8 mouse cellular contexts compared by ENCODE assay signal in the genomic region with DNA sequence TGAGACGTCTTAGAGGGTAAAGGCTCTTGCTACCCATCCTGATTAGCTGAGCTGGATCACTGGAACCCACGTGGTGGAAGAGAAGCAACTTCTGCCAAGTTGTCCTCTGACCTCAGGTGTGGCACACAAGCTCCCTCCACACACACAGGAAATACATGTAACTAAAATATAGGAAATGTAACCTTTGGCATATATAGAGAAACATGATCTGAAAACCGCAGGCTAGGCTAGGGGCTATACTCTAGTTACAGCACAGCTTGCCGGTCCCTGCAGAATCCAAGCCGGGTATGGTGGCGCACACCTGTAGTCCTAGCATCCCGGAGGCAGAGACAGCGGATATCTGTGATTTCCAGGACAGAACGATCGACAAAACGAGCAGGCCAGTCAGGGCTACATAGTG. TPM values are rescaled to one million over a fixed set of nuclear protein-coding genes. Genes with fewer than 3 reads are reported as not detected.
DNase-seq lines count a peak whose midpoint lies in the region; ATAC-seq and TF ChIP-seq lines count a peak whose summit lies in the region.

No protein-coding gene starts in this region.

- no peaks in the 10 kb centered on the region for H3K27me3 ChIP-seq in MEL (ENCODE audit: control insufficient read depth in 1 of 2, insufficient read depth in 2 of 2, low read length in 2 of 2)
- H3K27me3 ChIP-seq in forebrain, embryonic 10.5 days (ENCODE audit: poor library complexity, severe bottlenecking): no peaks in the 10 kb centered on the region
- H3K27me3 ChIP-seq in limb, embryonic 12.5 days: no peaks in the 10 kb centered on the region

- ATAC-seq in limb, embryonic 12.5 days (ENCODE audit: insufficient number of reproducible peaks, insufficient read depth, low FRiP score, low TSS enrichment, low read depth): peak; percentile 54

- no peak for TF ChIP-seq CTCF in MEL (IDR thresholded peaks at IDR 0.05 in 2 of 3, conservative IDR thresholded peaks at IDR 0.05 in 1 of 3; ENCODE audit: control insufficient read depth in 1 of 3, insufficient read depth in 1 of 3, low read depth in 2 of 3, low read length in 3 of 3, poor library complexity in 1 of 3, severe bottlenecking in 1 of 3)

- H3K27ac ChIP-seq in MEL (ENCODE audit: control insufficient read depth, low read depth, low read length): peak overlapping the region; percentile 97
- peak overlapping the region; percentile 93 for H3K27ac ChIP-seq in forebrain, embryonic 10.5 days
- peak overlapping the region; percentile 92 for H3K27ac ChIP-seq in limb, embryonic 12.5 days

- no peaks in the 10 kb centered on the region for H3K9me3 ChIP-seq in MEL (replicated peaks; ENCODE audit: insufficient read depth, low read length)
- H3K9me3 ChIP-seq in forebrain, embryonic 10.5 days: no peaks in the 10 kb centered on the region
- no peaks in the 10 kb centered on the region for H3K9me3 ChIP-seq in limb, embryonic 12.5 days

- peaks cover 8 to 62% of the 10 kb centered on the region in 2 experiments for H3K36me3 ChIP-seq in MEL (ENCODE audit: control insufficient read depth in 1 of 2, insufficient read depth in 2 of 2, low read length in 2 of 2)
- H3K36me3 ChIP-seq in forebrain, embryonic 10.5 days (replicated peaks): peaks cover 27% of the 10 kb centered on the region
- H3K36me3 ChIP-seq in limb, embryonic 12.5 days: peaks cover 22% of the 10 kb centered on the region

- peak; percentile 26 for DNase-seq in kidney, adult 11 months
- no peak for DNase-seq in kidney, postnatal 14 days
- peak; percentile 74 for DNase-seq in MEL (ENCODE audit: low read depth, low spot score)
- DNase-seq in forebrain, embryonic 10.5 days (ENCODE audit: extremely low spot score, low spot score): no peak
- peak; percentile 10 for DNase-seq in skeletal muscle tissue, adult 2 months (ENCODE audit: low read depth, low spot score)
- DNase-seq in thymus, postnatal 0 days (ENCODE audit: low spot score): no peak
- no peak for DNase-seq in right cerebral cortex, postnatal 10 days (ENCODE audit: low spot score in 2 of 2)

- TF ChIP-seq RAD21 in MEL (IDR thresholded peaks at IDR 0.05; ENCODE audit: low read depth, low read length): no peak

- peaks cover 25 to 40% of the 10 kb centered on the region in 2 experiments for H3K4me1 ChIP-seq in MEL (ENCODE audit: control insufficient read depth in 1 of 2, insufficient read depth in 2 of 2, low read length in 2 of 2)
- H3K4me1 ChIP-seq in forebrain, embryonic 10.5 days: peaks cover 27% of the 10 kb centered on the region
- H3K4me1 ChIP-seq in limb, embryonic 12.5 days (replicated peaks): peaks cover 16% of the 10 kb centered on the region

- peak overlapping the region; percentile 88 for H3K4me2 ChIP-seq in limb, embryonic 12.5 days

- TF ChIP-seq EP300 in MEL (IDR thresholded peaks at IDR 0.05; ENCODE audit: low read depth in 1 of 2, low read length in 2 of 2): no peak; a peak in 1 of 4 replicates

- peak overlapping the region; percentile 89 for H3K9ac ChIP-seq in MEL (ENCODE audit: control insufficient read depth, low read depth, low read length, poor library complexity, severe bottlenecking)
- peak overlapping the region; percentile 73 for H3K9ac ChIP-seq in limb, embryonic 12.5 days (replicated peaks)

- peaks cover 36% of the 10 kb centered on the region for H3K79me2 ChIP-seq in MEL (ENCODE audit: control insufficient read depth, insufficient read depth, low read length, poor library complexity)

- 1% methylated on average over 11 of the region's 11 CpGs for WGBS in forebrain, embryonic 10.5 days
- WGBS in limb, embryonic 12.5 days: 1% methylated on average over 11 of the region's 11 CpGs

- TF ChIP-seq POLR2A in MEL (IDR thresholded peaks at IDR 0.05; ENCODE audit: control insufficient read depth in 1 of 2, insufficient read depth in 1 of 2, low read depth in 1 of 2, low read length in 2 of 2, poor library complexity in 1 of 2): peak; percentile 13 to 51; a peak in 3 of 4 replicates

- peak overlapping the region; percentile 74 to 82 for H3K4me3 ChIP-seq in MEL (ENCODE audit: control insufficient read depth in 1 of 2, insufficient read depth in 1 of 2, low read depth in 2 of 2, low read length in 2 of 2)
- peak overlapping the region; percentile 78 for H3K4me3 ChIP-seq in forebrain, embryonic 10.5 days
- H3K4me3 ChIP-seq in limb, embryonic 12.5 days (replicated peaks): peak overlapping the region; percentile 84

TF ChIP-seq in MEL, 35 proteins besides CTCF, POLR2A, EP300 and RAD21:
- TF ChIP-seq MXI1 (IDR thresholded peaks at IDR 0.05; ENCODE audit: low read depth, low read length) (peak; percentile 74; the same call in 1 of the 2 replicates), SMC3 (IDR thresholded peaks at IDR 0.05; ENCODE audit: low read depth, low read length) (no peak), MYC (IDR thresholded peaks at IDR 0.05; ENCODE audit: low read depth, low read length) (peak; percentile 82), CHD1 (IDR thresholded peaks at IDR 0.05; ENCODE audit: low read depth, low read length) (peak; percentile 92; the same call in 1 of the 2 replicates), USF1 (IDR thresholded peaks at IDR 0.05; ENCODE audit: low read depth, low read length) (peak; percentile 53)
TF ChIP-seq in MEL: peak in this region for 4.

RNA-seq across cellular contexts. Expression of a gene that starts 0.5 kb away (rescaled TPM):
- total RNA-seq in MEL (2012; rRNA removed): 89.1 and 95.7 TPM in 2 replicates
- 100 to 1,000 TPM in 1 of 2 experiments, 10 to 100 TPM in 1; 74.8 to 158 TPM for polyA plus RNA-seq in MEL (2012; ENCODE audit: insufficient read depth in 1 of 2, insufficient read length in 2 of 2, low read depth in 1 of 2, low replicate concordance in 2 of 2, missing spikeins in 1 of 2)
- polyA plus RNA-seq in forebrain, embryonic 10.5 days (2016; fragmentation: Nextera tagmentation; extraction: Ambion mirVana): 75.2 and 81.4 TPM in 2 replicates
- 44.4 and 49.7 TPM in 2 replicates for polyA plus RNA-seq in limb, embryonic 12.5 days (2016; fragmentation: Nextera tagmentation; extraction: Ambion mirVana)
- polyA plus RNA-seq in thymus, postnatal 0 days (2015; fragmentation: Nextera tagmentation; extraction: Ambion mirVana): 67.9 and 68.5 TPM in 2 replicates

RNA-seq across cellular contexts. Expression of a gene that starts 31.6 kb away (rescaled TPM):
- 43.5 and 50.4 TPM in 2 replicates for total RNA-seq in MEL (2012; rRNA removed)
- 100 to 1,000 TPM in 1 of 2 experiments, 10 to 100 TPM in 1; 80.2 to 185 TPM for polyA plus RNA-seq in MEL (2012; ENCODE audit: insufficient read depth in 1 of 2, insufficient read length in 2 of 2, low read depth in 1 of 2, low replicate concordance in 2 of 2, missing spikeins in 1 of 2)
- 72.5 and 77.8 TPM in 2 replicates for polyA plus RNA-seq in forebrain, embryonic 10.5 days (2016; fragmentation: Nextera tagmentation; extraction: Ambion mirVana)
- 74.4 and 78.2 TPM in 2 replicates for polyA plus RNA-seq in limb, embryonic 12.5 days (2016; fragmentation: Nextera tagmentation; extraction: Ambion mirVana)
- polyA plus RNA-seq in thymus, postnatal 0 days (2015; fragmentation: Nextera tagmentation; extraction: Ambion mirVana): 36.5 and 45.2 TPM in 2 replicates

Comparison
In these comparisons a context has a peak if more than half of its experiments do, and no peak if none do; other contexts are left out.
1. DNase-seq: peak in kidney, adult 11 months (single experiment), MEL (single experiment) and skeletal muscle tissue, adult 2 months (single experiment); none in kidney, postnatal 14 days (single experiment), forebrain, embryonic 10.5 days (single experiment), thymus, postnatal 0 days (single experiment) and right cerebral cortex, postnatal 10 days (0 of 2).
2. Peak in every context shown above with its lines, with median percentiles within 50 percentile points of each other: H3K27ac ChIP-seq and H3K4me3 ChIP-seq.